Mouse (Mus musculus) forebrain, embryonic 15.5 days (tissue): ENCODE results near the gene Frmd5. TPM values are rescaled to one million over a fixed set of nuclear protein-coding genes. Genes with fewer than 3 reads are reported as not detected.

Experiments
- ATAC-seq: fragments of 200-750 bp; cut with Nextera tagmentation; replicated peaks from 2 replicates; pipeline ENCODE4 v1.8.0; 2017; ENCODE audit warnings: mild to moderate bottlenecking, moderate TSS enrichment, moderate library complexity
- H3K27ac ChIP-seq: fragments of 300-500 bp; sonication (generic); replicated peaks from 2 replicates; pipeline ENCODE4 v1.5.1; 2015; ENCODE audit warnings: mild to moderate bottlenecking, inconsistent platforms
- H3K27me3 ChIP-seq: fragments of 300-500 bp; sonication (generic); 2 replicates; pipeline ENCODE4 v1.6.1; 2015; ENCODE audit warnings: inconsistent platforms
- H3K36me3 ChIP-seq: fragments of 300-500 bp; sonication (generic); 2 replicates; pipeline ENCODE4 v1.6.1; 2015; ENCODE audit warnings: mild to moderate bottlenecking, inconsistent platforms
- H3K4me1 ChIP-seq: fragments of 300-500 bp; sonication (generic); 2 replicates; pipeline ENCODE4 v1.6.1; 2015; ENCODE audit warnings: inconsistent platforms
- H3K4me2 ChIP-seq: fragments of 300-500 bp; sonication (generic); replicated peaks from 2 replicates; pipeline ENCODE4 v1.6.1; 2015; ENCODE audit warnings: mild to moderate bottlenecking, inconsistent platforms
- H3K4me3 ChIP-seq: fragments of 300-500 bp; sonication (generic); 2 replicates; pipeline ENCODE4 v1.5.1; 2015; ENCODE audit warnings: mild to moderate bottlenecking, inconsistent platforms
- H3K9ac ChIP-seq: fragments of 300-500 bp; sonication (generic); replicated peaks from 2 replicates; pipeline ENCODE4 v1.6.1; 2015; ENCODE audit warnings: mild to moderate bottlenecking, inconsistent platforms
- H3K9me3 ChIP-seq: fragments of 300-500 bp; sonication (generic); 2 replicates; pipeline ENCODE4 v1.6.1; 2016; ENCODE audit warnings: inconsistent platforms
- WGBS: fragments of 180-500 bp; shearing (Covaris S2); methylation state at CpG from one replicate; pipeline ENCODE4 v1.1.7; 2015; ENCODE audit warnings: mixed read lengths; 5-methylcytosine and 5-hydroxymethylcytosine counted together
- polyA plus RNA-seq: library from polyadenylated mRNA; unstranded; fragments of >200 nt; fragmentation: Nextera tagmentation; extraction: Ambion mirVana; gene quantifications from 2 replicates; pipeline ENCODE4 v1.2.1, GENCODE M21; 2015

The Frmd5 gene
- polyA plus RNA-seq, 1 experiment from 2014 or later, result 37.5 TPM

- Histone ChIP-seq H3K27me3 (no peaks in the 10 kb centered on the region), H3K36me3 (no peaks in the 10 kb centered on the region), H3K9ac (no peak overlapping the region), H3K4me1 (peaks cover 18% of the 10 kb centered on the region), H3K27ac (no peak overlapping the region), H3K9me3 (no peaks in the 10 kb centered on the region), H3K4me3 (no peak overlapping the region), H3K4me2 (no peak overlapping the region)
- ATAC-seq, result no peak
- WGBS, result 87% methylated on average over 4 of the region's 4 CpGs
Measured at GRCm38 (mm10) chr2:121646528-121646927, 160.4 kb downstream of the Frmd5 start.

- no peak overlapping the region for H3K27ac ChIP-seq
- ATAC-seq, result peak; percentile 53
Measured at GRCm38 (mm10) chr2:121642934-121643333, 164.0 kb downstream of the Frmd5 start.

GRCm38 (mm10) chr2:121632091-121632490 lies 174.8 kb downstream of the Frmd5 start:
- H3K4me3 ChIP-seq, result no peak overlapping the region
- no peak overlapping the region for H3K4me2 ChIP-seq
- H3K4me1 ChIP-seq, result no peaks in the 10 kb centered on the region
- 67% methylated on average over 4 of the region's 4 CpGs for WGBS
- H3K27me3 ChIP-seq, result no peaks in the 10 kb centered on the region
- no peaks in the 10 kb centered on the region for H3K9me3 ChIP-seq
- H3K36me3 ChIP-seq, result no peaks in the 10 kb centered on the region
- no peak overlapping the region for H3K9ac ChIP-seq
- ATAC-seq, result no peak
- no peak overlapping the region for H3K27ac ChIP-seq

More at GRCm38 (mm10) chr2:121642934-121643333, 164.0 kb downstream of the Frmd5 start:
- Histone ChIP-seq H3K4me2 (no peak overlapping the region), H3K27me3 (no peaks in the 10 kb centered on the region), H3K9me3 (no peaks in the 10 kb centered on the region), H3K4me3 (no peak overlapping the region), H3K9ac (no peak overlapping the region), H3K36me3 (no peaks in the 10 kb centered on the region), H3K4me1 (peaks cover 30% of the 10 kb centered on the region)
- 6% methylated on average over 6 of the region's 6 CpGs for WGBS

GRCm38 (mm10) chr2:121630286-121630685 lies 176.6 kb downstream of the Frmd5 start:
- no peak overlapping the region for H3K27ac ChIP-seq
- 73% methylated on average over 5 of the region's 5 CpGs for WGBS
- H3K9ac ChIP-seq, result no peak overlapping the region
- H3K9me3 ChIP-seq, result no peaks in the 10 kb centered on the region
- no peak for ATAC-seq
- H3K27me3 ChIP-seq, result no peaks in the 10 kb centered on the region
- no peaks in the 10 kb centered on the region for H3K4me1 ChIP-seq
- no peaks in the 10 kb centered on the region for H3K36me3 ChIP-seq
- no peak overlapping the region for H3K4me2 ChIP-seq
- no peak overlapping the region for H3K4me3 ChIP-seq

- no peak overlapping the region for H3K9ac ChIP-seq
- H3K27me3 ChIP-seq, result no peaks in the 10 kb centered on the region
- H3K4me3 ChIP-seq, result no peak overlapping the region
- H3K27ac ChIP-seq, result no peak overlapping the region
- H3K4me1 ChIP-seq, result no peaks in the 10 kb centered on the region
- no peak overlapping the region for H3K4me2 ChIP-seq
- no peaks in the 10 kb centered on the region for H3K36me3 ChIP-seq
- ATAC-seq, result no peak
- 72% methylated on average over 10 of the region's 10 CpGs for WGBS
- H3K9me3 ChIP-seq, result no peaks in the 10 kb centered on the region
Measured at GRCm38 (mm10) chr2:121628290-121628689, 178.6 kb downstream of the Frmd5 start.

GRCm38 (mm10) chr2:121625901-121626300 lies 181.0 kb downstream of the Frmd5 start:
- Histone ChIP-seq H3K9ac (no peak overlapping the region), H3K4me1 (peaks cover 12% of the 10 kb centered on the region), H3K36me3 (no peaks in the 10 kb centered on the region), H3K4me2 (no peak overlapping the region), H3K27me3 (no peaks in the 10 kb centered on the region), H3K9me3 (no peaks in the 10 kb centered on the region), H3K4me3 (no peak overlapping the region), H3K27ac (no peak overlapping the region)
- 84% methylated on average over 3 of the region's 3 CpGs for WGBS
- no peak for ATAC-seq

GRCm38 (mm10) chr2:121621262-121622163 lies 185.4 kb downstream of the Frmd5 start:
- 15% methylated on average over 13 of the region's 13 CpGs for WGBS
- H3K36me3 ChIP-seq, result no peaks in the 10 kb centered on the region
- H3K4me2 ChIP-seq, result no peak overlapping the region
- no peak overlapping the region for H3K9ac ChIP-seq
- H3K9me3 ChIP-seq, result no peaks in the 10 kb centered on the region
- H3K4me3 ChIP-seq, result no peak overlapping the region
- peaks cover 18% of the 10 kb centered on the region for H3K4me1 ChIP-seq
- peak overlapping the region; percentile 62 for H3K27ac ChIP-seq
- no peaks in the 10 kb centered on the region for H3K27me3 ChIP-seq
- ATAC-seq, result peak; percentile 69

- ATAC-seq, result peak; percentile 32; the same call in 1 of the 2 replicates
- no peak overlapping the region for H3K9ac ChIP-seq
- H3K27me3 ChIP-seq, result no peaks in the 10 kb centered on the region
- H3K4me1 ChIP-seq, result peaks cover 18% of the 10 kb centered on the region
- no peak overlapping the region for H3K4me2 ChIP-seq
- WGBS, result 37% methylated on average over 7 of the region's 7 CpGs
- H3K9me3 ChIP-seq, result no peaks in the 10 kb centered on the region
- no peak overlapping the region for H3K4me3 ChIP-seq
- no peaks in the 10 kb centered on the region for H3K36me3 ChIP-seq
- H3K27ac ChIP-seq, result peak overlapping the region; percentile 62
Measured at GRCm38 (mm10) chr2:121620582-121621261, 186.2 kb downstream of the Frmd5 start.

- ATAC-seq, result no peak
- Histone ChIP-seq H3K4me1 (peaks cover 11% of the 10 kb centered on the region; the same call in 1 of the 2 replicates), H3K27me3 (no peaks in the 10 kb centered on the region), H3K27ac (no peak overlapping the region), H3K4me3 (no peak overlapping the region), H3K9ac (no peak overlapping the region), H3K4me2 (no peak overlapping the region), H3K9me3 (no peaks in the 10 kb centered on the region), H3K36me3 (no peaks in the 10 kb centered on the region)
- 87% methylated on average over 7 of the region's 7 CpGs for WGBS
Measured at GRCm38 (mm10) chr2:121615199-121615559, 191.7 kb downstream of the Frmd5 start.

GRCm38 (mm10) chr2:121614483-121615198 lies 192.2 kb downstream of the Frmd5 start:
- Histone ChIP-seq H3K27ac (no peak overlapping the region), H3K4me1 (peaks cover 11% of the 10 kb centered on the region; the same call in 1 of the 2 replicates), H3K27me3 (no peaks in the 10 kb centered on the region), H3K4me3 (no peak overlapping the region), H3K4me2 (no peak overlapping the region), H3K9me3 (no peaks in the 10 kb centered on the region), H3K36me3 (no peaks in the 10 kb centered on the region), H3K9ac (no peak overlapping the region)
- 86% methylated on average over 9 of the region's 9 CpGs for WGBS
- ATAC-seq, result no peak

GRCm38 (mm10) chr2:121612112-121612511 lies 194.8 kb downstream of the Frmd5 start:
- Histone ChIP-seq H3K4me3 (no peak overlapping the region), H3K36me3 (no peaks in the 10 kb centered on the region), H3K27me3 (no peaks in the 10 kb centered on the region), H3K9me3 (no peaks in the 10 kb centered on the region), H3K9ac (no peak overlapping the region), H3K4me2 (no peak overlapping the region), H3K27ac (0 out of 2 replicates have a peak overlapping the region, but pooled peaks have one; percentile 9), H3K4me1 (peaks cover 11% of the 10 kb centered on the region; the same call in 1 of the 2 replicates)
- no peak; the same call in 1 of the 2 replicates for ATAC-seq
- WGBS, result 41% methylated on average over 5 of the region's 5 CpGs
